Mouse (Mus musculus) embryo, embryonic 11.5 days (tissue): ENCODE measurements around the gene Mtmr12.

Experiments used
- DNase-seq: peaks from one replicate; pipeline ENCODE4 v3.0.0-alpha.2; 2012; ENCODE audit warnings: low read depth, low spot score

The Mtmr12 gene

GRCm38 (mm10) chr15:12235559-12235958 lies 30.7 kb downstream of the Mtmr12 start:
- no peak for DNase-seq

- no peak for DNase-seq
These were observed 31.2 kb downstream of the Mtmr12 start for GRCm38 (mm10) chr15:12235983-12236382.

- DNase-seq: no peak
These were observed 32.1 kb downstream of the Mtmr12 start for GRCm38 (mm10) chr15:12236961-12237360.

- DNase-seq: no peak
These were observed 32.7 kb downstream of the Mtmr12 start for GRCm38 (mm10) chr15:12237539-12237938.

GRCm38 (mm10) chr15:12238337-12238736 lies 33.5 kb downstream of the Mtmr12 start:
- DNase-seq: no peak

- DNase-seq: no peak
These were observed 36.0 kb downstream of the Mtmr12 start for GRCm38 (mm10) chr15:12240705-12241328.

- no peak for DNase-seq
These were observed 39.0 kb downstream of the Mtmr12 start for GRCm38 (mm10) chr15:12243792-12244191.

- no peak for DNase-seq
These were observed 40.9 kb downstream of the Mtmr12 start for GRCm38 (mm10) chr15:12245580-12246359.

GRCm38 (mm10) chr15:12246360-12247158 lies 41.7 kb downstream of the Mtmr12 start:
- DNase-seq: no peak

GRCm38 (mm10) chr15:12247159-12247603 lies 42.4 kb downstream of the Mtmr12 start:
- no peak for DNase-seq

- no peak for DNase-seq
These were observed 43.5 kb downstream of the Mtmr12 start for GRCm38 (mm10) chr15:12248279-12248678.

GRCm38 (mm10) chr15:12250350-12250749 lies 45.5 kb downstream of the Mtmr12 start:
- no peak for DNase-seq

- DNase-seq: no peak
These were observed 46.8 kb downstream of the Mtmr12 start for GRCm38 (mm10) chr15:12251416-12252140.

GRCm38 (mm10) chr15:12252141-12252489 lies 47.3 kb downstream of the Mtmr12 start:
- no peak for DNase-seq

GRCm38 (mm10) chr15:12257730-12258494 lies 53.1 kb downstream of the Mtmr12 start:
- no peak for DNase-seq

- DNase-seq: no peak
These were observed 58.2 kb downstream of the Mtmr12 start for GRCm38 (mm10) chr15:12263056-12263455.

- DNase-seq: no peak
These were observed 61.6 kb downstream of the Mtmr12 start for GRCm38 (mm10) chr15:12266460-12266859.

GRCm38 (mm10) chr15:12268021-12268420 lies 63.2 kb downstream of the Mtmr12 start:
- DNase-seq: peak; percentile 44

GRCm38 (mm10) chr15:12271340-12271739 lies 66.5 kb downstream of the Mtmr12 start:
- DNase-seq: no peak

- no peak for DNase-seq
These were observed 68.7 kb downstream of the Mtmr12 start for GRCm38 (mm10) chr15:12273325-12274052.
